Mouse (Mus musculus) G1E (cell line): ENCODE results near the gene 1810046K07Rik.

Experiments
- CTCF ChIP-seq: IDR thresholded peaks from 2 replicates; pipeline ENCODE4 v1.5.1; 2012; ENCODE audit warnings: low read depth, low read length, inconsistent platforms, mixed read lengths
- GATA1 ChIP-seq: IDR thresholded peaks from 2 replicates; pipeline ENCODE4 v1.6.1; 2012; ENCODE audit warnings: borderline replicate concordance, low read length, inconsistent platforms, mixed read lengths

GRCm38 (mm10) chr9:51277834-51278498, 50.8 kb downstream of the 1810046K07Rik start:
- TF ChIP-seq GATA1 (no peak), CTCF (no peak)
